Mouse (Mus musculus): ENCODE data around the gene Dag1. TPM values are rescaled to one million over a fixed set of nuclear protein-coding genes. Genes with fewer than 3 reads are reported as not detected.
"Not testable (repeated sequence)": the region's sequence is repeated elsewhere in the genome, so short reads cannot be mapped to it uniquely, and the experiment has no call there.

Gene Dag1
- polyA plus RNA-seq, 1 experiment from 2014 or later: 46.8 TPM

DNA sequence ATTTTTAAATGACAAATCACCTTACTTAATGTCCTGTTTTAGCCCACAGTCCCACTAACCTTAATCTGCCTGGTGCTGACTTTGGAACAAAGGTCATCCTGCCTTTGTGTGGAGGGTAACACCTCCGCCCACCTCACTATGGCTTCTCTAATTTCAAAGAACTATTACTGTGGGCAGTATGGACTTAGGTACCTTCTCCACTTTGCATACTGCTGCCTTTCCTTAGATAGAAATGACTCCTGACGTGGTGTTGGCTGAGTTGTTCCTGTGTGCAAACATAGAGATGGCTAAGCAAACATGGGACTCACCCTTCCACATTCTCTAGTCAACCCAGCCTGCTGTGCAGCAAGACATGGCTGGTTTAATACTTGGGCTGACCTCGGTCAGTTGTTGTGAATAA lies 38.1 kb upstream of the Dag1 start:
- H3K27ac ChIP-seq (replicated peaks; ENCODE audit: low read depth, low read length): no peak overlapping the region
- no peak overlapping the region for H3K9ac ChIP-seq (ENCODE audit: low read length)
- H3K9me3 ChIP-seq (ENCODE audit: control insufficient read depth, low read length): no peaks in the 10 kb centered on the region
- ATAC-seq (ENCODE audit: insufficient number of reproducible peaks, low FRiP score, low TSS enrichment, low read depth): no peak
- H3K27me3 ChIP-seq (ENCODE audit: control insufficient read depth, insufficient read depth, low read length): no peaks in the 10 kb centered on the region
- 82% methylated on average over 3 of the region's 3 CpGs for WGBS
- no peak overlapping the region for H3K4me3 ChIP-seq (ENCODE audit: low read depth, low read length)
- H3K4me2 ChIP-seq (ENCODE audit: low read depth, severe bottlenecking): no peak overlapping the region
- no peak for DNase-seq (ENCODE audit: low spot score)
- no peaks in the 10 kb centered on the region for H3K36me3 ChIP-seq (ENCODE audit: control insufficient read depth, insufficient read depth, low read length)
- no peaks in the 10 kb centered on the region; the same call in none of the 2 replicates for H3K4me1 ChIP-seq (ENCODE audit: control insufficient read depth, insufficient read depth, low read length)

GRCm38 (mm10) chr9:108296453-108297355 lies 32.9 kb upstream of the Dag1 start, which contains the start of gene Amt:
TSS of gene Amt (plus strand) at chr9:108296853.
- peak within 1 kb of the TSS; percentile 47 for H3K4me2 ChIP-seq (ENCODE audit: low read depth, severe bottlenecking)
- DNase-seq (ENCODE audit: low spot score) (peak; percentile 68), ATAC-seq (ENCODE audit: insufficient number of reproducible peaks, low FRiP score, low TSS enrichment, low read depth) (peak; percentile 69; the same call in 1 of the 2 replicates)
- WGBS: 23% methylated on average over 18 of the region's 18 CpGs
- peak within 1 kb of the TSS; percentile 27 for H3K4me3 ChIP-seq (ENCODE audit: low read depth, low read length)
- no peaks in the 10 kb centered on the region; the same call in 1 of the 2 replicates for H3K36me3 ChIP-seq (ENCODE audit: control insufficient read depth, insufficient read depth, low read length)
- H3K9ac ChIP-seq (ENCODE audit: low read length): peak within 1 kb of the TSS; percentile 35
- H3K27ac ChIP-seq (replicated peaks; ENCODE audit: low read depth, low read length): no peak within 1 kb of the TSS
- H3K4me1 ChIP-seq (ENCODE audit: control insufficient read depth, insufficient read depth, low read length): peaks cover 2% of the 10 kb centered on the region; the same call in 1 of the 2 replicates
- no peaks in the 10 kb centered on the region for H3K9me3 ChIP-seq (ENCODE audit: control insufficient read depth, low read length)
- no peaks in the 10 kb centered on the region for H3K27me3 ChIP-seq (ENCODE audit: control insufficient read depth, insufficient read depth, low read length)

GRCm38 (mm10) chr9:108290773-108291172 lies 27.0 kb upstream of the Dag1 start:
- no peak for ATAC-seq (ENCODE audit: insufficient number of reproducible peaks, low FRiP score, low TSS enrichment, low read depth)
- H3K27ac ChIP-seq (replicated peaks; ENCODE audit: low read depth, low read length): no peak overlapping the region

DNA sequence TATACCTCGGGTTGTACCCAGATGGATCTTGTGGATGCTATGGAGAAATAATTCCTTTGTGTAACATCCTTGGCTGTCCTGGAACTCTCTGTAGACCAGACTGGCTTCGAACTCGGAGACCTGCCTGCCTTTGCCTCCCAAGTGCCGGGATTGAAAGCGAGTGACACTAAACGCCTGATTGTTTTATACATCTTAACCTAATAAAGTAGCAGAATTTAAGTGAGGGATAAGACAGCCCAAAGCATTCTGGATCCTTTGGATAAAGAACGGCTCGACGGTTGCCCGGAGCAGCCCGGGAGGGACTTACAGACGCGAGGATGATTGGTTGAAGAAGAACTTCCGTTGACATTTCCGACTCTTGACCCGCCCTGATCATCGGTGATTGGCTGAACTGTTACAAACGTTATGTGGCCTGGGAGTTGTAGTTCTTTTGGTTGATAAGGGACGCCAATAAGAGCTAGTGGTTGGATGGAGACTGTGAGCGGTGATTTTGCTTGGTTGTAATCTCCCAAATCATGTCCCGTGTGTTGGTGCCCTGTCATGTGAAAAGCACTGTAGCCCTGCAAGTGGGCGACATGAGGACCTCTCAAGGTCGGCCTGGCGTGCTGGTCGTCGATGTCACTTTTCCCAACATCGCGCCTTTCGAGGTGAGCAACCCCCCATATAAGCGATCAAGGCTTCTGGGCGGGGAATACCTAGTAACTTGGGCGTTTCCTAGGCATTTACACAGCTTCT lies 26.4 kb upstream of the Dag1 start, which contains the start of gene Nicn1:
Gene Nicn1 (plus strand): TSS at position 414 of the 735 bp plus-strand sequence.
- H3K9ac ChIP-seq (ENCODE audit: low read length): peak within 1 kb of the TSS; percentile 75
- H3K27me3 ChIP-seq (ENCODE audit: control insufficient read depth, insufficient read depth, low read length): no peaks in the 10 kb centered on the region
- H3K4me3 ChIP-seq (ENCODE audit: low read depth, low read length): peak within 1 kb of the TSS; percentile 52
- H3K4me1 ChIP-seq (ENCODE audit: control insufficient read depth, insufficient read depth, low read length): peaks cover 4% of the 10 kb centered on the region; the same call in 1 of the 2 replicates
- no peaks in the 10 kb centered on the region; the same call in 1 of the 2 replicates for H3K36me3 ChIP-seq (ENCODE audit: control insufficient read depth, insufficient read depth, low read length)
- DNase-seq (ENCODE audit: low spot score): peak; percentile 89
- no peak within 1 kb of the TSS for H3K27ac ChIP-seq (replicated peaks; ENCODE audit: low read depth, low read length)
- H3K9me3 ChIP-seq (ENCODE audit: control insufficient read depth, low read length): no peaks in the 10 kb centered on the region
- 2% methylated on average over 32 of the region's 32 CpGs for WGBS
- peak; percentile 95 for ATAC-seq (ENCODE audit: insufficient number of reproducible peaks, low FRiP score, low TSS enrichment, low read depth)
- H3K4me2 ChIP-seq (ENCODE audit: low read depth, severe bottlenecking): peak within 1 kb of the TSS; percentile 65

More at GRCm38 (mm10) chr9:108290773-108291172, 27.0 kb upstream of the Dag1 start:
- H3K36me3 ChIP-seq (ENCODE audit: control insufficient read depth, insufficient read depth, low read length): no peaks in the 10 kb centered on the region; the same call in 1 of the 2 replicates
- peak overlapping the region; percentile 47 for H3K9ac ChIP-seq (ENCODE audit: low read length)
- WGBS: 52% methylated on average over 6 of the region's 6 CpGs
- H3K4me1 ChIP-seq (ENCODE audit: control insufficient read depth, insufficient read depth, low read length): peaks cover 4% of the 10 kb centered on the region; the same call in 1 of the 2 replicates
- no peak for DNase-seq (ENCODE audit: low spot score)
- peak overlapping the region; percentile 65 for H3K4me2 ChIP-seq (ENCODE audit: low read depth, severe bottlenecking)
- H3K9me3 ChIP-seq (ENCODE audit: control insufficient read depth, low read length): no peaks in the 10 kb centered on the region
- no peaks in the 10 kb centered on the region for H3K27me3 ChIP-seq (ENCODE audit: control insufficient read depth, insufficient read depth, low read length)
- H3K4me3 ChIP-seq (ENCODE audit: low read depth, low read length): peak overlapping the region; percentile 52

- ATAC-seq (ENCODE audit: insufficient number of reproducible peaks, low FRiP score, low TSS enrichment, low read depth) (no peak), DNase-seq (ENCODE audit: low spot score) (no peak)
- 60% methylated on average over 2 of the region's 2 CpGs for WGBS
- Histone ChIP-seq H3K4me3 (ENCODE audit: low read depth, low read length) (peak overlapping the region; percentile 52; the same call in 1 of the 2 replicates), H3K27ac (replicated peaks; ENCODE audit: low read depth, low read length) (no peak overlapping the region), H3K36me3 (ENCODE audit: control insufficient read depth, insufficient read depth, low read length) (no peaks in the 10 kb centered on the region; the same call in 1 of the 2 replicates), H3K9me3 (ENCODE audit: control insufficient read depth, low read length) (no peaks in the 10 kb centered on the region), H3K27me3 (ENCODE audit: control insufficient read depth, insufficient read depth, low read length) (no peaks in the 10 kb centered on the region), H3K4me1 (ENCODE audit: control insufficient read depth, insufficient read depth, low read length) (peaks cover 4% of the 10 kb centered on the region; the same call in 1 of the 2 replicates), H3K4me2 (ENCODE audit: low read depth, severe bottlenecking) (peak overlapping the region; percentile 56; the same call in 1 of the 2 replicates), H3K9ac (ENCODE audit: low read length) (peak overlapping the region; percentile 75; the same call in 1 of the 2 replicates)
Measured at GRCm38 (mm10) chr9:108289347-108289746, 25.6 kb upstream of the Dag1 start.

DNA sequence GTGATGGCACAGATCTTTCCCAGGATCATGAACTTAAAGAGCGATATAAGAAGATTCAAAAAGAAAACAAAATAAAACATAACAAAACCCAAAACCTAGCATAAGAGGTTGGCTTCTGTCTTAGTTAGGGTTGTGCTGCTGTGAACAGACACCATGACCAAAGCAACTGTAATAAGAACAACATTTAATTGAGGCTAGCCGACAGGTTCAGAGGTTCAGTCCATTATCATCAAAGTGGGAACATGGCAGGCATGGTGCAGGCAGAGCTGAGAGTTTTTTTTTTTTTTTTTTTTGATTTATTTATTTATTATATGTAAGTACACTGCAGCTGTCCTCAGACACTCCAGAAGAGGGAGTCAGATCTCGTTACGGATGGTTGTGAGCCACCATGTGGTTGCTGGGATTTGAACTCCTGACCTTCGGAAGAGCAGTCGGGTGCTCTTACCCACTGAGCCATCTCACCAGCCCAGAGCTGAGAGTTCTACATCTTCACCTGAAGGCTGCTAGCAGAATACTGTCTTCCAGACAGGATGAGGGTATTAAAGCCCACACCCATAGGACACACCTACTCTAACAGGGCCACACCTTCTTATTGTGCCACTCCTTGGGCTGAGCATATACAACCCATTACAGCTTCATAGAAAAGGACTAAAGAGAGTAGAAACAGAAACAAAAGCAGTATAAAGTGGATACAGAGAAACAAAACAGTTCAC lies 23.9 kb upstream of the Dag1 start:
- not testable (repeated sequence) for ATAC-seq (ENCODE audit: insufficient number of reproducible peaks, low FRiP score, low TSS enrichment, low read depth); DNase-seq (ENCODE audit: low spot score); H3K36me3 ChIP-seq (ENCODE audit: control insufficient read depth, insufficient read depth, low read length); H3K4me3 ChIP-seq (ENCODE audit: low read depth, low read length); H3K9me3 ChIP-seq (ENCODE audit: control insufficient read depth, low read length); H3K27me3 ChIP-seq (ENCODE audit: control insufficient read depth, insufficient read depth, low read length); H3K27ac ChIP-seq (replicated peaks; ENCODE audit: low read depth, low read length); H3K4me2 ChIP-seq (ENCODE audit: low read depth, severe bottlenecking); H3K9ac ChIP-seq (ENCODE audit: low read length); H3K4me1 ChIP-seq (ENCODE audit: control insufficient read depth, insufficient read depth, low read length)
- WGBS: 85% methylated on average over 4 of the region's 6 CpGs

GRCm38 (mm10) chr9:108284410-108284809 lies 20.7 kb upstream of the Dag1 start:
- Histone ChIP-seq H3K4me1 (ENCODE audit: control insufficient read depth, insufficient read depth, low read length) (no peaks in the 10 kb centered on the region), H3K9ac (ENCODE audit: low read length) (no peak overlapping the region), H3K27ac (replicated peaks; ENCODE audit: low read depth, low read length) (no peak overlapping the region), H3K4me3 (ENCODE audit: low read depth, low read length) (no peak overlapping the region), H3K27me3 (ENCODE audit: control insufficient read depth, insufficient read depth, low read length) (no peaks in the 10 kb centered on the region), H3K36me3 (ENCODE audit: control insufficient read depth, insufficient read depth, low read length) (no peaks in the 10 kb centered on the region), H3K4me2 (ENCODE audit: low read depth, severe bottlenecking) (no peak overlapping the region), H3K9me3 (ENCODE audit: control insufficient read depth, low read length) (no peaks in the 10 kb centered on the region)
- 9% methylated on average over 6 of the region's 6 CpGs for WGBS
- ATAC-seq (ENCODE audit: insufficient number of reproducible peaks, low FRiP score, low TSS enrichment, low read depth) (no peak), DNase-seq (ENCODE audit: low spot score) (peak; percentile 82)

Measured in limb, embryonic 11.5 days (tissue).